Mouse (Mus musculus) cerebellum, postnatal 14 days (tissue): ENCODE results near the gene Bmp15.

Source experiments
- DNase-seq, 2 experiments: peaks; one replicate each; pipeline ENCODE4 v3.0.0; 2021; ENCODE audit warnings: mixed read lengths in 2 of 2

Gene Bmp15

GRCm38 (mm10) chrX:6320621-6321020 lies at the start of gene Bmp15:
Gene Bmp15, minus strand, starts transcription at chrX:6320721.
- no peak for DNase-seq

GRCm38 (mm10) chrX:6368822-6369221 lies 48.3 kb upstream of the Bmp15 start:
- no peak for DNase-seq

- DNase-seq: no peak
These were observed 37.1 kb upstream of the Bmp15 start for GRCm38 (mm10) chrX:6357503-6358114.

- no peak for DNase-seq
These were observed 36.4 kb upstream of the Bmp15 start for GRCm38 (mm10) chrX:6356876-6357275.

- DNase-seq: no peak
These were observed 24.9 kb upstream of the Bmp15 start for GRCm38 (mm10) chrX:6345273-6345959.

GRCm38 (mm10) chrX:6324056-6324455 lies 3.5 kb upstream of the Bmp15 start:
- no peak for DNase-seq

GRCm38 (mm10) chrX:6317747-6318146 lies 2.8 kb downstream of the Bmp15 start:
- DNase-seq: no peak
